Mouse (Mus musculus) CH12.LX (cell line): ENCODE results near the gene Smyd3. TPM values are rescaled to one million over a fixed set of nuclear protein-coding genes. Genes with fewer than 3 reads are reported as not detected.

Experiments used
- DNase-seq: peaks from one replicate; pipeline ENCODE4 v3.0.0-alpha.2; 2013; ENCODE audit errors: extremely low read depth
- H3K27ac ChIP-seq: 2 replicates; pipeline ENCODE4 v1.5.1; 2012; ENCODE audit warnings: low read depth, mild to moderate bottlenecking, control low read depth, moderate library complexity; ENCODE audit not compliant: insufficient read depth
- H3K27me3 ChIP-seq: replicated peaks from 2 replicates; pipeline ENCODE3; 2012; ENCODE audit warnings: inconsistent platforms
- H3K36me3 ChIP-seq, 2 experiments: replicated peaks in 1 of 2; 2 replicates each; pipeline versions ENCODE3 to v1.6.1; 2012; ENCODE audit warnings: inconsistent platforms in 1 of 2, low read length in 1 of 2, mild to moderate bottlenecking in 1 of 2, mixed read lengths in 1 of 2, moderate library complexity in 1 of 2; ENCODE audit not compliant: control insufficient read depth in 1 of 2, insufficient read depth in 1 of 2
- H3K4me1 ChIP-seq, 2 experiments: 2 replicates each; pipeline ENCODE4 v1.6.1; 2012; ENCODE audit warnings: inconsistent platforms in 1 of 2, moderate library complexity in 1 of 2; ENCODE audit not compliant: insufficient read depth in 2 of 2, control insufficient read depth in 1 of 2
- H3K4me2 ChIP-seq: 2 replicates; pipeline ENCODE4 v1.6.1; 2012; ENCODE audit warnings: low read depth, mild to moderate bottlenecking, control low read depth; ENCODE audit not compliant: poor library complexity, insufficient read depth, severe bottlenecking
- H3K4me3 ChIP-seq, 3 experiments: fragments of 150-350 bp in 1 of 3; sonication (generic) in 1 of 3; replicated peaks in 1 of 3; 2 replicates each; pipeline versions ENCODE3 to v1.5.1; 2011 to 2012; ENCODE audit warnings: low read depth in 2 of 3, low read length in 2 of 3, mild to moderate bottlenecking in 2 of 3, moderate library complexity in 2 of 3, control low read depth in 1 of 3, improper control_type of control experiment in 1 of 3, inconsistent platforms in 1 of 3, mixed read lengths in 1 of 3; ENCODE audit not compliant: poor library complexity in 1 of 3
- H3K79me2 ChIP-seq: replicated peaks from 2 replicates; pipeline ENCODE4 v1.6.1; 2012; ENCODE audit warnings: mild to moderate bottlenecking, moderate library complexity; ENCODE audit not compliant: control insufficient read depth, poor library complexity, insufficient read depth, severe bottlenecking; ENCODE audit errors: extremely low read depth
- H3K9ac ChIP-seq: 2 replicates; pipeline ENCODE4 v1.6.1; 2012; ENCODE audit warnings: low read depth, mild to moderate bottlenecking, control low read depth, moderate library complexity; ENCODE audit not compliant: insufficient read depth
- H3K9me3 ChIP-seq: replicated peaks from 2 replicates; pipeline ENCODE3; 2012; ENCODE audit warnings: low read length, inconsistent platforms, mixed read lengths
- BHLHE40 ChIP-seq: IDR thresholded peaks from 2 replicates; pipeline ENCODE4 v1.6.1; 2011; ENCODE audit warnings: mild to moderate bottlenecking, low read depth, low read length, improper control_type of control experiment
- CHD2 ChIP-seq: IDR thresholded peaks from 2 replicates; pipeline ENCODE4 v1.6.1; 2011; ENCODE audit warnings: low read length, improper control_type of control experiment
- JUND ChIP-seq: conservative IDR thresholded peaks from 2 replicates; pipeline ENCODE4 v1.6.1; 2011; ENCODE audit warnings: low read depth, low read length, improper control_type of control experiment
- MAFK ChIP-seq: IDR thresholded peaks from 2 replicates; pipeline ENCODE4 v1.6.1; 2011; ENCODE audit warnings: low read length, improper control_type of control experiment; ENCODE audit not compliant: insufficient replicate concordance
- MEF2A ChIP-seq: IDR thresholded peaks from 2 replicates; pipeline ENCODE4 v1.6.1; 2014; ENCODE audit warnings: low read depth, mild to moderate bottlenecking, inconsistent platforms, low read length, improper control_type of control experiment, borderline replicate concordance
- MXI1 ChIP-seq: IDR thresholded peaks from 2 replicates; pipeline ENCODE4 v1.6.1; 2011; ENCODE audit warnings: mild to moderate bottlenecking, low read depth, low read length, improper control_type of control experiment
- MYC ChIP-seq: IDR thresholded peaks from 2 replicates; pipeline ENCODE4 v1.6.1; 2011; ENCODE audit warnings: low read depth, mild to moderate bottlenecking, improper control_type of control experiment, low read length
- NRF1 ChIP-seq: IDR thresholded peaks from 2 replicates; pipeline ENCODE4 v1.6.1; 2014; ENCODE audit warnings: low read depth, mild to moderate bottlenecking, inconsistent platforms, low read length, improper control_type of control experiment, moderate library complexity
- PAX5 ChIP-seq: IDR thresholded peaks from 2 replicates; pipeline ENCODE4 v1.6.1; 2012; ENCODE audit warnings: low read length, inconsistent platforms, mixed read lengths
- POLR2A ChIP-seq: IDR thresholded peaks from 2 replicates; pipeline ENCODE4 v1.6.1; 2011; ENCODE audit warnings: low read depth, mild to moderate bottlenecking, improper control_type of control experiment, low read length
- POLR2AphosphoS2 ChIP-seq: IDR thresholded peaks from 2 replicates; pipeline ENCODE4 v1.6.1; 2011; ENCODE audit warnings: low read depth, low read length, improper control_type of control experiment
- SMC3 ChIP-seq: IDR thresholded peaks from 2 replicates; pipeline ENCODE4 v1.6.1; 2011; ENCODE audit warnings: low read depth, low read length, improper control_type of control experiment
- TCF12 ChIP-seq: IDR thresholded peaks from 2 replicates; pipeline ENCODE4 v1.6.1; 2014; ENCODE audit warnings: low read depth, mild to moderate bottlenecking, inconsistent platforms, low read length, improper control_type of control experiment
- USF2 ChIP-seq: conservative IDR thresholded peaks from 2 replicates; pipeline ENCODE4 v1.6.1; 2011; ENCODE audit warnings: low read depth, low read length, improper control_type of control experiment
- ZC3H11A ChIP-seq: IDR thresholded peaks from 2 replicates; pipeline ENCODE4 v1.6.1; 2012; ENCODE audit warnings: low read depth, mild to moderate bottlenecking, inconsistent platforms, low read length, improper control_type of control experiment
- ZMIZ1 ChIP-seq: IDR thresholded peaks from 2 replicates; pipeline ENCODE4 v1.6.1; 2012; ENCODE audit warnings: low read depth, mild to moderate bottlenecking, inconsistent platforms, low read length, improper control_type of control experiment
- ZNF384 ChIP-seq: IDR thresholded peaks from 2 replicates; pipeline ENCODE4 v1.6.1; 2012; ENCODE audit warnings: low read depth, low read length, improper control_type of control experiment, inconsistent platforms
- dilution Hi-C: fragments of 300-500 bp; cut with MboI; formaldehyde crosslinking; loops from 2 replicates; pipeline ENCODE4 v1.14.3; 2020; ENCODE audit warnings: low sequenced_read_pairs; ENCODE audit not compliant: extremely low pct_unique_long_range_greater_than_20kb, extremely low pct_ligation_motif_present
- in situ Hi-C: fragments of 300-500 bp; cut with MboI; formaldehyde crosslinking; loops from 3 replicates; pipeline ENCODE4 v1.14.3; 2019; ENCODE audit warnings: low sequenced_read_pairs, low pct_ligation_motif_present, low pct_unique_long_range_greater_than_20kb, mixed read lengths
- polyA plus RNA-seq: library from polyadenylated mRNA; unstranded; fragments of >175 nt; gene quantifications from 2 replicates; pipeline ENCODE4 v1.2.1, GENCODE M21; 2012; ENCODE audit warnings: low read depth; ENCODE audit not compliant: insufficient read length
- total RNA-seq, 2 experiments: library from RNA; depleted of rRNA; stranded (reverse); fragments of 300-350 nt in 1 of 2; fragments of >200 nt in 1 of 2; gene quantifications; 2 replicates each; pipeline ENCODE4 v1.2.3; 2012 to 2014

Gene Smyd3
- total and polyA plus RNA-seq, 3 experiments, result 11.4 to 12.5 (median 11.8) TPM

- DNase-seq, result no peak
- no peak for TF ChIP-seq NRF1
- no peak for TF ChIP-seq ZNF384
- no peak for TF ChIP-seq SMC3
- no peak overlapping the region for H3K9ac ChIP-seq
- peaks cover 0 to 20% of the 10 kb centered on the region in 2 experiments for H3K36me3 ChIP-seq
- H3K4me2 ChIP-seq, result no peak overlapping the region
- peaks cover 5% of the 10 kb centered on the region for H3K9me3 ChIP-seq
- no peak overlapping the region for H3K27ac ChIP-seq
- H3K79me2 ChIP-seq, result no peaks in the 10 kb centered on the region
- no peak overlapping the region for H3K4me3 ChIP-seq
- peaks cover 3 to 7% of the 10 kb centered on the region in 2 experiments; a peak in 2 of 4 replicates for H3K4me1 ChIP-seq
- dilution Hi-C loops, result no loop called here
- in situ Hi-C loops, result no loop called here
- no peaks in the 10 kb centered on the region for H3K27me3 ChIP-seq
Measured at GRCm38 (mm10) chr1:179488520-179488919, 29.3 kb downstream of the Smyd3 start.

GRCm38 (mm10) chr1:179487990-179488389 is 29.9 kb downstream of the Smyd3 start:
- TF ChIP-seq MYC (no peak), MEF2A (no peak), POLR2A (no peak), TCF12 (no peak), MAFK (no peak), SMC3 (no peak), CHD2 (no peak), JUND (no peak), POLR2AphosphoS2 (no peak), BHLHE40 (no peak), PAX5 (no peak), MXI1 (no peak), ZC3H11A (no peak), USF2 (no peak), ZMIZ1 (no peak)
- Histone ChIP-seq H3K4me3 (no peak overlapping the region), H3K4me1 (peaks cover 3 to 7% of the 10 kb centered on the region in 2 experiments; a peak in 2 of 4 replicates), H3K4me2 (no peak overlapping the region), H3K9ac (no peak overlapping the region), H3K27me3 (no peaks in the 10 kb centered on the region), H3K9me3 (peaks cover 5% of the 10 kb centered on the region), H3K27ac (no peak overlapping the region), H3K36me3 (peaks cover 0 to 20% of the 10 kb centered on the region in 2 experiments), H3K79me2 (no peaks in the 10 kb centered on the region)
- dilution Hi-C loops, result no loop called here
- no peak for DNase-seq
- in situ Hi-C loops, result no loop called here
